Mouse (Mus musculus) ES-E14 (cell line): ENCODE results near the gene Hspb11. TPM values are rescaled to one million over a fixed set of nuclear protein-coding genes. Genes with fewer than 3 reads are reported as not detected.

ENCODE experiments used
- DNase-seq: peaks from one replicate; pipeline ENCODE4 v3.0.0-alpha.2; 2013; ENCODE audit warnings: low read depth, low spot score
- H3K27ac ChIP-seq: 2 replicates; pipeline ENCODE4 v1.5.1; 2012; ENCODE audit warnings: low read depth, mild to moderate bottlenecking, low read length, moderate library complexity, mixed read lengths; ENCODE audit not compliant: poor library complexity, insufficient read depth, severe bottlenecking
- H3K36me3 ChIP-seq: 2 replicates; pipeline ENCODE4 v1.6.1; 2012; ENCODE audit warnings: mild to moderate bottlenecking, low read length, moderate library complexity, mixed read lengths; ENCODE audit not compliant: control insufficient read depth, poor library complexity, insufficient read depth, severe bottlenecking
- H3K4me1 ChIP-seq, 2 experiments: fragments of 150-350 bp in 1 of 2; sonication (generic) in 1 of 2; 2 replicates each; pipeline ENCODE4 v1.6.1; 2012; ENCODE audit warnings: low read length in 2 of 2, mild to moderate bottlenecking in 1 of 2, mixed read lengths in 1 of 2; ENCODE audit not compliant: control insufficient read depth in 2 of 2, insufficient read depth in 2 of 2, poor library complexity in 1 of 2
- H3K4me3 ChIP-seq, 2 experiments: fragments of 150-350 bp in 1 of 2; sonication (generic) in 1 of 2; 2 replicates each; pipeline ENCODE4 v1.5.1; 2012; ENCODE audit warnings: low read length in 2 of 2, low read depth in 1 of 2, mild to moderate bottlenecking in 1 of 2, mixed read lengths in 1 of 2; ENCODE audit not compliant: insufficient read depth in 1 of 2, poor library complexity in 1 of 2, severe bottlenecking in 1 of 2
- H3K9ac ChIP-seq: 2 replicates; pipeline ENCODE4 v1.6.1; 2012; ENCODE audit warnings: low read depth, mild to moderate bottlenecking, low read length, mixed read lengths; ENCODE audit not compliant: poor library complexity, insufficient read depth, severe bottlenecking
- H3K9me3 ChIP-seq: fragments of 150-350 bp; sonication (generic); 2 replicates; pipeline ENCODE4 v1.6.1; 2012; ENCODE audit warnings: low read depth, mild to moderate bottlenecking, low read length; ENCODE audit not compliant: control insufficient read depth, insufficient read depth
- CHD2 ChIP-seq: IDR thresholded peaks from 2 replicates; pipeline ENCODE4 v1.6.1; 2014; ENCODE audit warnings: mild to moderate bottlenecking, low read depth, low read length, inconsistent platforms
- HCFC1 ChIP-seq: IDR thresholded peaks from 2 replicates; pipeline ENCODE4 v1.6.1; 2012; ENCODE audit warnings: low read length, inconsistent platforms, borderline replicate concordance; ENCODE audit not compliant: insufficient read depth
- MAFK ChIP-seq: IDR thresholded peaks from 2 replicates; pipeline ENCODE4 v1.6.1; 2014; ENCODE audit warnings: mild to moderate bottlenecking, low read depth, low read length, inconsistent platforms; ENCODE audit not compliant: insufficient read depth
- ZC3H11A ChIP-seq: IDR thresholded peaks from 2 replicates; pipeline ENCODE4 v1.6.1; 2012; ENCODE audit warnings: low read depth, mild to moderate bottlenecking, inconsistent platforms, low read length, borderline replicate concordance
- ZNF384 ChIP-seq: IDR thresholded peaks from 2 replicates; pipeline ENCODE4 v1.6.1; 2012; ENCODE audit warnings: low read depth, low read length, inconsistent platforms
- in situ Hi-C, 2 experiments: fragments of 600-800 bp; cut with MboI; formaldehyde crosslinking; loops; one replicate each; pipeline ENCODE4 v1.15.1; 2025; ENCODE audit warnings: low sequenced_read_pairs in 2 of 2, inconsistent platforms in 1 of 2; ENCODE audit not compliant: unreplicated experiment in 2 of 2
- total RNA-seq: library from RNA; depleted of rRNA; stranded (reverse); fragments of 300-350 nt; gene quantifications from 2 replicates; pipeline ENCODE4 v1.2.3, GENCODE M21; 2012; rRNA removed

Hspb11 gene
- total RNA-seq, 1 experiment, result 9.4 TPM

DNA sequence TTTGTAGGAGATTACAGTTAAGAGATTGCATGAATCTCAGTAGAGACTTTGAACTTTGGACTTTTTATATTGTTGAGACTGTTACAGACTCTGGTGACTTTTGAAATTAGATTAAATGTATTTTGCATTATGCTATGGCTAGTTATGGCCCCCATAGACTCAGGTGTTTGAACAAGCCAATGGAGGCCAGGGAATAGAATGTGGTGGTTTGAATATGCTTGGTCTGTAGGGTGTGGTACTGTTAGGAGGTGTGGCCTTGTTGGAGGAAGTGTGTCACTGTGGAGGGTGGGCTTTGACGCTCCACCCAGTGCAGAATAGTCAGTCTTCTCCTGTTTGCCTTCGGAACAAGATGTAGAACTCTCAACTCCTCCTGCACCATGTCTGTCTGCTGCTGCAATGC lies 69.7 kb downstream of the Hspb11 start:
- Histone ChIP-seq H3K4me1 (no peaks in the 10 kb centered on the region), H3K9me3 (no peaks in the 10 kb centered on the region), H3K4me3 (no peak overlapping the region), H3K9ac (no peak overlapping the region), H3K36me3 (peaks cover 2% of the 10 kb centered on the region; the same call in 1 of the 2 replicates), H3K27ac (no peak overlapping the region)
- in situ Hi-C loops, result no loop called here
- DNase-seq, result no peak
- TF ChIP-seq ZC3H11A (no peak), ZNF384 (no peak), MAFK (no peak), HCFC1 (no peak), CHD2 (no peak)

DNA sequence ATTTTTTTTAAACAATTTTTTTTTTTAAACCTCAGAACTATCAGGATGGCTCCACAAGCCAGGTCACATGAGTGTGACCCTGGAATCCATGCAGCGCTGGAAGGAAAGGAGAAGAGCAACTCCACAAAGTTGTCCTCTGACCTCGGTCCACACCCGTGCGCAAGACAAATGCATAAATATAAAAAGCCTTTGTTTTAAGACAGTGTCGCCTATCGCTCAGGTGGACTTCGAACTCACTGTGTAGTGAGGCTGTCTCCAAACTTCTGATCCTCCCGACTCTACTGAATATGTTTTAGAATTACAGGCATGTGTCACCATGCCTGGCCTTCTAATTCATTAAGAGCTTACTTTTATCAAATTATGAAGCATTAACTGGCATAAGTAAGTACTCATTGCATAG lies 75.1 kb downstream of the Hspb11 start:
- H3K9ac ChIP-seq, result no peak overlapping the region
- no peaks in the 10 kb centered on the region for H3K36me3 ChIP-seq
- no peak for DNase-seq
- H3K9me3 ChIP-seq, result no peaks in the 10 kb centered on the region
- no peak overlapping the region for H3K27ac ChIP-seq
- H3K4me3 ChIP-seq, result no peak overlapping the region
- in situ Hi-C loops, result no loop called here
- no peaks in the 10 kb centered on the region for H3K4me1 ChIP-seq
- no peak for TF ChIP-seq HCFC1
- no peak for TF ChIP-seq ZC3H11A
- no peak for TF ChIP-seq MAFK

Other genes starting within 250 kb of the Hspb11 start
- 59.2 and 60.1 TPM in 2 replicates for gene Mrpl37, start 186.7 kb upstream of the Hspb11 start, total RNA-seq
- 8.8 and 9.3 TPM in 2 replicates for gene Cyb5rl, start 186.6 kb upstream of the Hspb11 start, total RNA-seq
- 0.09 and 0.32 TPM in 2 replicates for gene Cdcp2, start 156.7 kb upstream of the Hspb11 start, total RNA-seq
- 249 and 298 TPM in 2 replicates for gene Tmem59, start 75.2 kb upstream of the Hspb11 start, total RNA-seq
- 4.9 and 7.1 TPM in 2 replicates for gene Tceanc2, start 74.5 kb upstream of the Hspb11 start, total RNA-seq
- not detected in 2 replicates for gene Ldlrad1, start 44.4 kb upstream of the Hspb11 start, total RNA-seq
- 14.4 and 24.0 TPM in 2 replicates for gene Lrrc42, start 61 bp upstream of the Hspb11 start, total RNA-seq
- gene Dio1, start 53.6 kb downstream of the Hspb11 start, total RNA-seq, result not detected in 2 replicates
- 31.6 and 34.5 TPM in 2 replicates for gene Yipf1, start 60.8 kb downstream of the Hspb11 start, total RNA-seq
- gene Ndc1, start 114.2 kb downstream of the Hspb11 start, total RNA-seq, result 102 and 188 TPM in 2 replicates
- 0.98 and 1.7 TPM in 2 replicates for gene Glis1, start 181.0 kb downstream of the Hspb11 start, total RNA-seq